Mouse (Mus musculus): ENCODE measurements around the gene Il16.

- TF ChIP-seq CTCF (IDR thresholded peaks at IDR 0.05; ENCODE audit: extremely low read depth, insufficient read depth, low read length): no peak
- TF ChIP-seq POLR2A (IDR thresholded peaks at IDR 0.05; ENCODE audit: extremely low read depth, insufficient read depth, low read length): no peak
Measured at GRCm38 (mm10) chr7:83720231-83720630, 25.3 kb downstream of the Il16 start.

Measured in cortical plate, adult 2 months (tissue).